Mouse (Mus musculus): Measurements from ENCODE around the gene Olfr1413. TPM values are rescaled to one million over a fixed set of nuclear protein-coding genes. Genes with fewer than 3 reads are reported as not detected.

The Olfr1413 gene
- total RNA-seq (2023): not detected

GRCm38 (mm10) chr1:92571022-92571421 lies at the start of gene Olfr1413:
Olfr1413 (plus strand) TSS chr1:92571322.

GRCm38 (mm10) chr1:92585479-92585878 lies 14.4 kb downstream of the Olfr1413 start, which contains the start of gene Olfr1412:
Olfr1412 (plus strand) TSS chr1:92585779.

GRCm38 (mm10) chr1:92594111-92594510 lies 23.0 kb downstream of the Olfr1413 start, which contains the start of gene Olfr1411:
Olfr1411 (plus strand) TSS chr1:92594411.

GRCm38 (mm10) chr1:92605482-92605881 lies 34.4 kb downstream of the Olfr1413 start, which contains the start of gene Olfr1410:
Olfr1410 (plus strand) TSS chr1:92605782.

GRCm38 (mm10) chr1:92617488-92617887 lies 46.4 kb downstream of the Olfr1413 start, which contains the start of gene Olfr12:
Olfr12 (plus strand) TSS chr1:92617788.

Other genes with a start within 250 kb of the Olfr1413 start
- 137 TPM for gene Ndufa10, start 97.5 kb upstream of the Olfr1413 start, total RNA-seq (2023)
- not detected for gene Olfr1416, start 86.2 kb upstream of the Olfr1413 start, total RNA-seq (2023)
- gene Olfr1415, start 75.2 kb upstream of the Olfr1413 start, total RNA-seq (2023): not detected
- not detected for gene Olfr1414, start 52.7 kb upstream of the Olfr1413 start, total RNA-seq (2023)
- not detected for gene Olfr1412, start 14.5 kb downstream of the Olfr1413 start, total RNA-seq (2023)
- not detected for gene Olfr1411, start 23.1 kb downstream of the Olfr1413 start, total RNA-seq (2023)
- gene Olfr1410, start 34.5 kb downstream of the Olfr1413 start, total RNA-seq (2023): not detected
- gene Olfr12, start 46.5 kb downstream of the Olfr1413 start, total RNA-seq (2023): not detected
- 98.9 TPM for gene Cops9, start 70.7 kb downstream of the Olfr1413 start, total RNA-seq (2023)
- 0.59 TPM for gene Otos, start 77.5 kb downstream of the Olfr1413 start, total RNA-seq (2023)